Mouse (Mus musculus) CH12.LX (cell line): ENCODE measurements around the gene Sfta2. TPM values are rescaled to one million over a fixed set of nuclear protein-coding genes. Genes with fewer than 3 reads are reported as not detected.

Source experiments
- DNase-seq: peaks from one replicate; pipeline ENCODE4 v3.0.0-alpha.2; 2013; ENCODE audit errors: extremely low read depth
- H3K27ac ChIP-seq: 2 replicates; pipeline ENCODE4 v1.5.1; 2012; ENCODE audit warnings: low read depth, mild to moderate bottlenecking, control low read depth, moderate library complexity; ENCODE audit not compliant: insufficient read depth
- H3K27me3 ChIP-seq: replicated peaks from 2 replicates; pipeline ENCODE3; 2012; ENCODE audit warnings: inconsistent platforms
- H3K36me3 ChIP-seq, 2 experiments: replicated peaks in 1 of 2; 2 replicates each; pipeline versions ENCODE3 to v1.6.1; 2012; ENCODE audit warnings: inconsistent platforms in 1 of 2, low read length in 1 of 2, mild to moderate bottlenecking in 1 of 2, mixed read lengths in 1 of 2, moderate library complexity in 1 of 2; ENCODE audit not compliant: control insufficient read depth in 1 of 2, insufficient read depth in 1 of 2
- H3K4me1 ChIP-seq, 2 experiments: 2 replicates each; pipeline ENCODE4 v1.6.1; 2012; ENCODE audit warnings: inconsistent platforms in 1 of 2, moderate library complexity in 1 of 2; ENCODE audit not compliant: insufficient read depth in 2 of 2, control insufficient read depth in 1 of 2
- H3K4me2 ChIP-seq: 2 replicates; pipeline ENCODE4 v1.6.1; 2012; ENCODE audit warnings: low read depth, mild to moderate bottlenecking, control low read depth; ENCODE audit not compliant: poor library complexity, insufficient read depth, severe bottlenecking
- H3K4me3 ChIP-seq, 3 experiments: fragments of 150-350 bp in 1 of 3; sonication (generic) in 1 of 3; replicated peaks in 1 of 3; 2 replicates each; pipeline versions ENCODE3 to v1.5.1; 2011 to 2012; ENCODE audit warnings: low read depth in 2 of 3, low read length in 2 of 3, mild to moderate bottlenecking in 2 of 3, moderate library complexity in 2 of 3, control low read depth in 1 of 3, improper control_type of control experiment in 1 of 3, inconsistent platforms in 1 of 3, mixed read lengths in 1 of 3; ENCODE audit not compliant: poor library complexity in 1 of 3
- H3K79me2 ChIP-seq: replicated peaks from 2 replicates; pipeline ENCODE4 v1.6.1; 2012; ENCODE audit warnings: mild to moderate bottlenecking, moderate library complexity; ENCODE audit not compliant: control insufficient read depth, poor library complexity, insufficient read depth, severe bottlenecking; ENCODE audit errors: extremely low read depth
- H3K9ac ChIP-seq: 2 replicates; pipeline ENCODE4 v1.6.1; 2012; ENCODE audit warnings: low read depth, mild to moderate bottlenecking, control low read depth, moderate library complexity; ENCODE audit not compliant: insufficient read depth
- H3K9me3 ChIP-seq: replicated peaks from 2 replicates; pipeline ENCODE3; 2012; ENCODE audit warnings: low read length, inconsistent platforms, mixed read lengths
- BHLHE40 ChIP-seq: IDR thresholded peaks from 2 replicates; pipeline ENCODE4 v1.6.1; 2011; ENCODE audit warnings: mild to moderate bottlenecking, low read depth, low read length, improper control_type of control experiment
- CHD1 ChIP-seq: IDR thresholded peaks from 2 replicates; pipeline ENCODE4 v1.6.1; 2012; ENCODE audit warnings: low read depth, low read length, improper control_type of control experiment, inconsistent platforms
- CTCF ChIP-seq, 2 experiments: IDR thresholded peaks in 1 of 2; conservative IDR thresholded peaks in 1 of 2; 2 replicates each; pipeline ENCODE4 v1.5.1; 2011 to 2012; ENCODE audit warnings: low read depth in 2 of 2, low read length in 2 of 2, improper control_type of control experiment in 1 of 2, inconsistent platforms in 1 of 2, mild to moderate bottlenecking in 1 of 2, moderate library complexity in 1 of 2
- E2F4 ChIP-seq: IDR thresholded peaks from 2 replicates; pipeline ENCODE4 v1.6.1; 2011; ENCODE audit warnings: low read depth, low read length, improper control_type of control experiment; ENCODE audit not compliant: insufficient replicate concordance
- ELF1 ChIP-seq: IDR thresholded peaks from 2 replicates; pipeline ENCODE4 v1.6.1; 2014; ENCODE audit warnings: low read depth, mild to moderate bottlenecking, inconsistent platforms, low read length, improper control_type of control experiment
- EP300 ChIP-seq: IDR thresholded peaks from 2 replicates; pipeline ENCODE4 v1.6.1; 2011; ENCODE audit warnings: low read length, improper control_type of control experiment
- GABPA ChIP-seq: IDR thresholded peaks from 2 replicates; pipeline ENCODE4 v1.6.1; 2012; ENCODE audit warnings: low read depth, low read length, improper control_type of control experiment, inconsistent platforms; ENCODE audit not compliant: insufficient replicate concordance
- HCFC1 ChIP-seq: IDR thresholded peaks from 2 replicates; pipeline ENCODE4 v1.6.1; 2012; ENCODE audit warnings: low read depth, mild to moderate bottlenecking, inconsistent platforms, low read length, improper control_type of control experiment
- IRF4 ChIP-seq: IDR thresholded peaks from 2 replicates; pipeline ENCODE4 v1.6.1; 2014; ENCODE audit warnings: low read depth, mild to moderate bottlenecking, inconsistent platforms, low read length, improper control_type of control experiment
- JUN ChIP-seq: IDR thresholded peaks from 2 replicates; pipeline ENCODE4 v1.6.1; 2011; ENCODE audit warnings: low read depth, mild to moderate bottlenecking, low read length, improper control_type of control experiment, moderate library complexity; ENCODE audit not compliant: insufficient read depth
- JUND ChIP-seq: conservative IDR thresholded peaks from 2 replicates; pipeline ENCODE4 v1.6.1; 2011; ENCODE audit warnings: low read depth, low read length, improper control_type of control experiment
- KAT2A ChIP-seq: IDR thresholded peaks from 2 replicates; pipeline ENCODE4 v1.6.1; 2012; ENCODE audit warnings: low read length, improper control_type of control experiment, inconsistent platforms; ENCODE audit not compliant: insufficient replicate concordance
- MAX ChIP-seq: IDR thresholded peaks from 2 replicates; pipeline ENCODE4 v1.6.1; 2011; ENCODE audit warnings: low read length, improper control_type of control experiment
- MAZ ChIP-seq: IDR thresholded peaks from 2 replicates; pipeline ENCODE4 v1.6.1; 2012; ENCODE audit warnings: low read depth, mild to moderate bottlenecking, inconsistent platforms, low read length, improper control_type of control experiment, moderate library complexity
- MXI1 ChIP-seq: IDR thresholded peaks from 2 replicates; pipeline ENCODE4 v1.6.1; 2011; ENCODE audit warnings: mild to moderate bottlenecking, low read depth, low read length, improper control_type of control experiment
- MYC ChIP-seq: IDR thresholded peaks from 2 replicates; pipeline ENCODE4 v1.6.1; 2011; ENCODE audit warnings: low read depth, mild to moderate bottlenecking, improper control_type of control experiment, low read length
- PAX5 ChIP-seq: IDR thresholded peaks from 2 replicates; pipeline ENCODE4 v1.6.1; 2012; ENCODE audit warnings: low read length, inconsistent platforms, mixed read lengths
- POLR2A ChIP-seq: IDR thresholded peaks from 2 replicates; pipeline ENCODE4 v1.6.1; 2011; ENCODE audit warnings: low read depth, mild to moderate bottlenecking, improper control_type of control experiment, low read length
- POLR2AphosphoS2 ChIP-seq: IDR thresholded peaks from 2 replicates; pipeline ENCODE4 v1.6.1; 2011; ENCODE audit warnings: low read depth, low read length, improper control_type of control experiment
- RAD21 ChIP-seq: IDR thresholded peaks from 2 replicates; pipeline ENCODE4 v1.6.1; 2011; ENCODE audit warnings: low read depth, mild to moderate bottlenecking, low read length, improper control_type of control experiment, moderate library complexity
- RCOR1 ChIP-seq: conservative IDR thresholded peaks from 2 replicates; pipeline ENCODE4 v1.6.1; 2012; ENCODE audit warnings: low read depth, mild to moderate bottlenecking, inconsistent platforms, low read length, improper control_type of control experiment
- SIN3A ChIP-seq: IDR thresholded peaks from 2 replicates; pipeline ENCODE4 v1.6.1; 2012; ENCODE audit warnings: low read length, improper control_type of control experiment, inconsistent platforms
- SMC3 ChIP-seq: IDR thresholded peaks from 2 replicates; pipeline ENCODE4 v1.6.1; 2011; ENCODE audit warnings: low read depth, low read length, improper control_type of control experiment
- TBP ChIP-seq: conservative IDR thresholded peaks from 2 replicates; pipeline ENCODE4 v1.6.1; 2011; ENCODE audit warnings: low read depth, low read length, improper control_type of control experiment
- TCF12 ChIP-seq: IDR thresholded peaks from 2 replicates; pipeline ENCODE4 v1.6.1; 2014; ENCODE audit warnings: low read depth, mild to moderate bottlenecking, inconsistent platforms, low read length, improper control_type of control experiment
- UBTF ChIP-seq: IDR thresholded peaks from 2 replicates; pipeline ENCODE4 v1.6.1; 2012; ENCODE audit warnings: low read depth, mild to moderate bottlenecking, inconsistent platforms, low read length, improper control_type of control experiment, moderate library complexity
- USF1 ChIP-seq: IDR thresholded peaks from 2 replicates; pipeline ENCODE4 v1.6.1; 2014; ENCODE audit warnings: low read depth, mild to moderate bottlenecking, inconsistent platforms, low read length, improper control_type of control experiment
- USF2 ChIP-seq: conservative IDR thresholded peaks from 2 replicates; pipeline ENCODE4 v1.6.1; 2011; ENCODE audit warnings: low read depth, low read length, improper control_type of control experiment
- ZC3H11A ChIP-seq: IDR thresholded peaks from 2 replicates; pipeline ENCODE4 v1.6.1; 2012; ENCODE audit warnings: low read depth, mild to moderate bottlenecking, inconsistent platforms, low read length, improper control_type of control experiment
- ZKSCAN1 ChIP-seq: IDR thresholded peaks from 2 replicates; pipeline ENCODE4 v1.6.1; 2012; ENCODE audit warnings: low read depth, inconsistent platforms, low read length, improper control_type of control experiment, borderline replicate concordance
- ZNF384 ChIP-seq: IDR thresholded peaks from 2 replicates; pipeline ENCODE4 v1.6.1; 2012; ENCODE audit warnings: low read depth, low read length, improper control_type of control experiment, inconsistent platforms
- dilution Hi-C: fragments of 300-500 bp; cut with MboI; formaldehyde crosslinking; loops from 2 replicates; pipeline ENCODE4 v1.14.3; 2020; ENCODE audit warnings: low sequenced_read_pairs; ENCODE audit not compliant: extremely low pct_unique_long_range_greater_than_20kb, extremely low pct_ligation_motif_present
- in situ Hi-C: fragments of 300-500 bp; cut with MboI; formaldehyde crosslinking; loops from 3 replicates; pipeline ENCODE4 v1.14.3; 2019; ENCODE audit warnings: low sequenced_read_pairs, low pct_ligation_motif_present, low pct_unique_long_range_greater_than_20kb, mixed read lengths
- polyA plus RNA-seq: library from polyadenylated mRNA; unstranded; fragments of >175 nt; gene quantifications from 2 replicates; pipeline ENCODE4 v1.2.1, GENCODE M21; 2012; ENCODE audit warnings: low read depth; ENCODE audit not compliant: insufficient read length
- total RNA-seq, 2 experiments: library from RNA; depleted of rRNA; stranded (reverse); fragments of 300-350 nt in 1 of 2; fragments of >200 nt in 1 of 2; gene quantifications; 2 replicates each; pipeline ENCODE4 v1.2.3; 2012 to 2014

The Sfta2 gene
- total and polyA plus RNA-seq, 3 experiments: not detected

DNA sequence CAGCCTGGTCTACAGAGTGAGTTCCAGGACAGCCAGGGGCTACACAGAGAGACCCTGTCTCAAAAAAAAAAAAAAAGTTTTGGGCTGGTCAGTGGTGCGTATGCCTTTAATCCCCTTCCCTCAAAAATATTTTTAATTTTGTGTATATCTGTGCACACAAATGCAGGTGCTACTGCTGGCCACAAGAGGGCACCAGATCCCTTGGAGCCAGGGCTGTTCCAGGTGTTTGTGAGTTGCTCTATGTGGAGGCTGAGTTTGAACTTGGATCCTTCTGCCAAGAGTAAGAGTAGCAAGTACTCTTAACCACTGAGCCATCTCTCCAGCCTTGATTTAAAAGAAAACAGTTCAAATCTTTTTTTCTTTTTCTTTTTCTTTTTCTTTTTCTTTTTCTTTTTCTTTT is 18.4 kb upstream of the Sfta2 start:
- Histone ChIP-seq H3K9ac (no peak overlapping the region), H3K4me2 (no peak overlapping the region), H3K4me1 (peaks cover 0 to 5% of the 10 kb centered on the region in 2 experiments; a peak in 2 of 4 replicates), H3K9me3 (peaks cover 11% of the 10 kb centered on the region), H3K27me3 (peaks cover 12% of the 10 kb centered on the region), H3K36me3 (no peaks in the 10 kb centered on the region), H3K4me3 (no peak overlapping the region), H3K27ac (no peak overlapping the region), H3K79me2 (no peaks in the 10 kb centered on the region)
- in situ Hi-C loops: no loop called here
- DNase-seq: no peak
- dilution Hi-C loops: no loop called here
- peak; percentile 30 for TF ChIP-seq RAD21
- TF ChIP-seq MXI1: no peak
- TF ChIP-seq EP300: no peak
- no peak for TF ChIP-seq ZKSCAN1
- TF ChIP-seq BHLHE40: no peak
- no peak for TF ChIP-seq CHD1
- TF ChIP-seq USF2: no peak
- TF ChIP-seq TCF12: no peak
- TF ChIP-seq GABPA: no peak
- peak; percentile 47 to 61 for TF ChIP-seq CTCF (conservative IDR thresholded peaks at IDR 0.05 in 1 of 2, IDR thresholded peaks at IDR 0.05 in 1 of 2; ENCODE audit: low read depth in 2 of 2, low read length in 2 of 2)
- no peak for TF ChIP-seq HCFC1

DNA sequence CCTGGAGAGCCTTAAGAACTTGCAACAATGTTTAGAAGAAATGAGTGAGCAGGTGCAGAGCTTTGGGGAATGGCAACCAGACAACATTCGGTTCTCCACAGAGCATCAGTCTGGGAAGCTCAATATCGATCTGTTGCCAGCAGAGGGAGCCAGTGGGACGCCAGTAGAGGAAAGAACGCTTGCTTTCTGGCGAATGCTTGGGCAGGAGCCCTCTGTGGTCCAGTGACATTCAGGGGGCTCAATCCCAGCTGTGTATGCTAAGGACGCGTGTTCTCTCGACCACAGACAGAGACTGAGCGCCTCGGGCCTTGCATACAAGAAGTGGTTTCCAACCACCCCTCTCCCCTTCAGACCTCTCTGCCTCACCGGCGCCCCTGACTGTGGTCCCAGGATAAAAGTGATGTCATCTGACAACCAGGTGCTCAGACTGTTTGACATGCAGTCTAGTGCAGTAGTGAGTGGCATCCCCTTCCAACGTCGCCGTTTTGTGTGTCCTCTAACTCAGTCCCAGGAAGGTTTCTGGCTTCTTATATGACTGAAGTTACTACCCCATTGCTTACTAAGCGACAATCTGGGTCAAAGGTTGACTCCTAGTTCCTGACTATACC is 16.9 kb upstream of the Sfta2 start:
- DNase-seq: peak; percentile 75
- Histone ChIP-seq H3K4me3 (no peak overlapping the region), H3K9me3 (peaks cover 11% of the 10 kb centered on the region), H3K27ac (no peak overlapping the region), H3K27me3 (peaks cover 12% of the 10 kb centered on the region), H3K36me3 (no peaks in the 10 kb centered on the region), H3K4me1 (peaks cover 0 to 5% of the 10 kb centered on the region in 2 experiments; a peak in 2 of 4 replicates), H3K9ac (no peak overlapping the region), H3K4me2 (peak overlapping the region; percentile 85; the same call in 1 of the 2 replicates), H3K79me2 (no peaks in the 10 kb centered on the region)
- dilution Hi-C loops: no loop called here
- in situ Hi-C loops: no loop called here
- TF ChIP-seq MXI1 (0 out of 2 replicates have a peak, but pooled peaks have one; percentile 28), MAX (no peak), EP300 (no peak), TBP (no peak), ZKSCAN1 (no peak), POLR2A (no peak), RCOR1 (no peak), ZC3H11A (no peak), SIN3A (no peak), JUN (no peak; the same call in 1 of the 2 replicates), SMC3 (peak; percentile 59), E2F4 (no peak), UBTF (no peak), IRF4 (no peak), CTCF (conservative IDR thresholded peaks at IDR 0.05 in 1 of 2, IDR thresholded peaks at IDR 0.05 in 1 of 2; ENCODE audit: low read depth in 2 of 2, low read length in 2 of 2) (peak; percentile 83 to 87), ZNF384 (no peak), HCFC1 (no peak), CHD1 (no peak), BHLHE40 (no peak), JUND (no peak), PAX5 (no peak), USF1 (no peak), TCF12 (no peak), RAD21 (peak; percentile 63), MAZ (no peak), POLR2AphosphoS2 (no peak), KAT2A (no peak), MYC (no peak), ELF1 (no peak)
